Mouse (Mus musculus) thymus, adult 2 months (tissue): ENCODE results near the gene Mb21d2.

Source experiments
- CTCF ChIP-seq: fragments of 200-500 bp; IDR thresholded peaks from 2 replicates; pipeline ENCODE4 v1.5.1; 2012; ENCODE audit warnings: mild to moderate bottlenecking, control low read depth, low read length, moderate library complexity, borderline replicate concordance; ENCODE audit not compliant: control insufficient read depth, poor library complexity, insufficient read depth; ENCODE audit errors: extremely low read depth
- POLR2A ChIP-seq: fragments of 200-500 bp; IDR thresholded peaks from 2 replicates; pipeline ENCODE4 v1.6.1; 2012; ENCODE audit warnings: mild to moderate bottlenecking, low read length, control low read depth, moderate library complexity; ENCODE audit not compliant: control insufficient read depth, poor library complexity, insufficient read depth; ENCODE audit errors: extremely low read depth

DNA sequence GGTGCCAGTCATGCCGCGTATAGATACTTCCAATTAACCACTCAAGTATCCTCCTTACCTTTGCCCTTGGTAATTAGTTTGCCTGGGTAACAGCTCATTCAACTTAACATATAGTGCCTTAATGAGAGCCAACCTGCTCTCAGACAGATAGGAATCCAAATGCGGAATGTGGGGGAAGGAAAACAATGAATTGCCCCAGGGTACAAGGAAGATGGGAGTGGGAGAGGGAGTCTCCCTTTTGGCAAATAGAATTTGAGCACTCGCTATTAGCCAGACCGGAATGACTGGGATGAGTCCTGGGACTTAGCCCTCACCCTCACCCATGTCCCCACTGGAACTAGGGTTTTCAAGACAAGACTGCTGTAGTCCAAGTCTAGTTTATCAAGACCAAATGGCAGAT lies 953 bp upstream of the Mb21d2 start:
- TF ChIP-seq CTCF (no peak), POLR2A (no peak)
